Mouse (Mus musculus) testis, adult 2 months (tissue): ENCODE measurements around the gene Hmx1.

Source experiments
- CTCF ChIP-seq: fragments of 200-500 bp; IDR thresholded peaks from 2 replicates; pipeline ENCODE4 v1.5.1; 2012; ENCODE audit warnings: low read depth, mild to moderate bottlenecking, inconsistent platforms, low read length, moderate library complexity; ENCODE audit not compliant: control insufficient read depth, insufficient read depth, insufficient replicate concordance
- POLR2A ChIP-seq: fragments of 200-500 bp; IDR thresholded peaks from 2 replicates; pipeline ENCODE4 v1.6.1; 2012; ENCODE audit warnings: low read depth, mild to moderate bottlenecking, inconsistent platforms, low read length, moderate library complexity; ENCODE audit not compliant: control insufficient read depth

DNA sequence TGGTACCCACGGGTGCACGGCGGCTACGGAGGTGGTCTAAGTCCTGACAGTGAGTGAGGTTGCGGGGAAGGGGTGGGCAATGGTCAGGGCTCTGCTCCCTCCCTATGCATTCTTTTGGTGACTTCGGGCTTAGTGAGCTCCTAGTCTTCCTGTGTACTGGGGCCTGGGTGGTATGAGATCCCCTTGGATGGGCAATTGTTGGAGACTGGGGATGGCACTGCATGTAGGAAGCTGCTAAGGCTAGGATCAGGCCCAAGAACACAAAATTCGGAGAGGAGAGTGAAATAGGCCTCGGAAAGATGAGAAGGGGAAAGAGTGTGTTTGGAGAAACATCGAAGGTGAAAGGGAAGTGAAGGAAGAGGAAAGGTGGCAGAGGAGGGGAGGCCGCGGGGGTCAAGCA, 533 bp downstream of the Hmx1 start:
- TF ChIP-seq POLR2A (peak; percentile 6; the same call in 1 of the 2 replicates), CTCF (no peak)
